Mouse (Mus musculus): ENCODE measurements around the gene Tmc8. TPM values are rescaled to one million over a fixed set of nuclear protein-coding genes. Genes with fewer than 3 reads are reported as not detected.

The Tmc8 gene
- polyA plus RNA-seq, 1 experiment = 3.1 TPM

GRCm38 (mm10) chr11:117760374-117761119, 21.3 kb upstream of the Tmc8 start:
- Histone ChIP-seq H3K27me3 (ENCODE audit: control insufficient read depth, insufficient read depth, low read length, poor library complexity, severe bottlenecking) (no peaks in the 10 kb centered on the region), H3K9me3 (replicated peaks; ENCODE audit: control insufficient read depth, insufficient read depth, low read length, poor library complexity, severe bottlenecking) (no peaks in the 10 kb centered on the region), H3K4me3 (ENCODE audit: low read depth, low read length) (no peak overlapping the region), H3K4me1 (ENCODE audit: control insufficient read depth, insufficient read depth, low read length) (peaks cover 9% of the 10 kb centered on the region), H3K27ac (ENCODE audit: insufficient read depth, low read length) (no peak overlapping the region), H3K9ac (ENCODE audit: low read depth, poor library complexity, severe bottlenecking) (no peak overlapping the region), H3K36me3 (ENCODE audit: control insufficient read depth, insufficient read depth, low read length, poor library complexity, severe bottlenecking) (peaks cover 6% of the 10 kb centered on the region; the same call in 1 of the 2 replicates)
- TF ChIP-seq CTCF (IDR thresholded peaks at IDR 0.05; ENCODE audit: low read depth, low read length) = no peak

- Histone ChIP-seq H3K9me3 (replicated peaks; ENCODE audit: control insufficient read depth, insufficient read depth, low read length, poor library complexity, severe bottlenecking) (no peaks in the 10 kb centered on the region), H3K27me3 (ENCODE audit: control insufficient read depth, insufficient read depth, low read length, poor library complexity, severe bottlenecking) (no peaks in the 10 kb centered on the region), H3K36me3 (ENCODE audit: control insufficient read depth, insufficient read depth, low read length, poor library complexity, severe bottlenecking) (0 out of 2 replicates have a peak, but pooled peaks cover 4% of the 10 kb centered on the region), H3K4me1 (ENCODE audit: control insufficient read depth, insufficient read depth, low read length) (peaks cover 11% of the 10 kb centered on the region), H3K4me3 (ENCODE audit: low read depth, low read length) (no peak overlapping the region), H3K27ac (ENCODE audit: insufficient read depth, low read length) (no peak overlapping the region), H3K9ac (ENCODE audit: low read depth, poor library complexity, severe bottlenecking) (no peak overlapping the region)
- no peak for TF ChIP-seq CTCF (IDR thresholded peaks at IDR 0.05; ENCODE audit: low read depth, low read length)
- no peak for TF ChIP-seq POLR2A (IDR thresholded peaks at IDR 0.05; ENCODE audit: insufficient read depth, low read length)
- no peak for TF ChIP-seq EP300 (IDR thresholded peaks at IDR 0.05; ENCODE audit: insufficient read depth, low read depth, low read length)
These were observed 20.1 kb upstream of the Tmc8 start for GRCm38 (mm10) chr11:117761801-117762200.

- Histone ChIP-seq H3K27me3 (ENCODE audit: control insufficient read depth, insufficient read depth, low read length, poor library complexity, severe bottlenecking) (no peaks in the 10 kb centered on the region), H3K27ac (ENCODE audit: insufficient read depth, low read length) (no peak overlapping the region), H3K9ac (ENCODE audit: low read depth, poor library complexity, severe bottlenecking) (no peak overlapping the region), H3K4me1 (ENCODE audit: control insufficient read depth, insufficient read depth, low read length) (peaks cover 11% of the 10 kb centered on the region), H3K4me3 (ENCODE audit: low read depth, low read length) (no peak overlapping the region), H3K9me3 (replicated peaks; ENCODE audit: control insufficient read depth, insufficient read depth, low read length, poor library complexity, severe bottlenecking) (no peaks in the 10 kb centered on the region), H3K36me3 (ENCODE audit: control insufficient read depth, insufficient read depth, low read length, poor library complexity, severe bottlenecking) (0 out of 2 replicates have a peak, but pooled peaks cover 4% of the 10 kb centered on the region)
- TF ChIP-seq POLR2A (IDR thresholded peaks at IDR 0.05; ENCODE audit: insufficient read depth, low read length) = no peak
- no peak for TF ChIP-seq CTCF (IDR thresholded peaks at IDR 0.05; ENCODE audit: low read depth, low read length)
- no peak for TF ChIP-seq EP300 (IDR thresholded peaks at IDR 0.05; ENCODE audit: insufficient read depth, low read depth, low read length)
These were observed 19.6 kb upstream of the Tmc8 start for GRCm38 (mm10) chr11:117762246-117762645.

- no peaks in the 10 kb centered on the region for H3K36me3 ChIP-seq (ENCODE audit: control insufficient read depth, insufficient read depth, low read length, poor library complexity, severe bottlenecking)
- H3K9me3 ChIP-seq (replicated peaks; ENCODE audit: control insufficient read depth, insufficient read depth, low read length, poor library complexity, severe bottlenecking) = no peaks in the 10 kb centered on the region
- H3K9ac ChIP-seq (ENCODE audit: low read depth, poor library complexity, severe bottlenecking) = no peak overlapping the region
- TF ChIP-seq CTCF (IDR thresholded peaks at IDR 0.05; ENCODE audit: low read depth, low read length) (no peak), EP300 (IDR thresholded peaks at IDR 0.05; ENCODE audit: insufficient read depth, low read depth, low read length) (no peak), POLR2A (IDR thresholded peaks at IDR 0.05; ENCODE audit: insufficient read depth, low read length) (no peak)
- no peaks in the 10 kb centered on the region for H3K27me3 ChIP-seq (ENCODE audit: control insufficient read depth, insufficient read depth, low read length, poor library complexity, severe bottlenecking)
- peaks cover 14% of the 10 kb centered on the region for H3K4me1 ChIP-seq (ENCODE audit: control insufficient read depth, insufficient read depth, low read length)
- H3K4me3 ChIP-seq (ENCODE audit: low read depth, low read length) = no peak overlapping the region
- H3K27ac ChIP-seq (ENCODE audit: insufficient read depth, low read length) = no peak overlapping the region
These were observed 17.6 kb upstream of the Tmc8 start for GRCm38 (mm10) chr11:117764319-117764718.

- Histone ChIP-seq H3K27ac (ENCODE audit: insufficient read depth, low read length) (no peak overlapping the region), H3K36me3 (ENCODE audit: control insufficient read depth, insufficient read depth, low read length, poor library complexity, severe bottlenecking) (no peaks in the 10 kb centered on the region)
These were observed 16.5 kb upstream of the Tmc8 start for GRCm38 (mm10) chr11:117765361-117765760.

GRCm38 (mm10) chr11:117766275-117766674, 15.6 kb upstream of the Tmc8 start:
- Histone ChIP-seq H3K4me1 (ENCODE audit: control insufficient read depth, insufficient read depth, low read length) (peaks cover 14% of the 10 kb centered on the region), H3K4me3 (ENCODE audit: low read depth, low read length) (no peak overlapping the region), H3K36me3 (ENCODE audit: control insufficient read depth, insufficient read depth, low read length, poor library complexity, severe bottlenecking) (no peaks in the 10 kb centered on the region), H3K9ac (ENCODE audit: low read depth, poor library complexity, severe bottlenecking) (no peak overlapping the region), H3K27me3 (ENCODE audit: control insufficient read depth, insufficient read depth, low read length, poor library complexity, severe bottlenecking) (no peaks in the 10 kb centered on the region), H3K27ac (ENCODE audit: insufficient read depth, low read length) (no peak overlapping the region), H3K9me3 (replicated peaks; ENCODE audit: control insufficient read depth, insufficient read depth, low read length, poor library complexity, severe bottlenecking) (no peaks in the 10 kb centered on the region)
- TF ChIP-seq EP300 (IDR thresholded peaks at IDR 0.05; ENCODE audit: insufficient read depth, low read depth, low read length) (no peak), POLR2A (IDR thresholded peaks at IDR 0.05; ENCODE audit: insufficient read depth, low read length) (no peak), CTCF (IDR thresholded peaks at IDR 0.05; ENCODE audit: low read depth, low read length) (no peak)

More at GRCm38 (mm10) chr11:117765361-117765760, 16.5 kb upstream of the Tmc8 start:
- Histone ChIP-seq H3K9ac (ENCODE audit: low read depth, poor library complexity, severe bottlenecking) (no peak overlapping the region), H3K4me1 (ENCODE audit: control insufficient read depth, insufficient read depth, low read length) (peaks cover 14% of the 10 kb centered on the region), H3K4me3 (ENCODE audit: low read depth, low read length) (no peak overlapping the region), H3K27me3 (ENCODE audit: control insufficient read depth, insufficient read depth, low read length, poor library complexity, severe bottlenecking) (no peaks in the 10 kb centered on the region), H3K9me3 (replicated peaks; ENCODE audit: control insufficient read depth, insufficient read depth, low read length, poor library complexity, severe bottlenecking) (no peaks in the 10 kb centered on the region)
- TF ChIP-seq CTCF (IDR thresholded peaks at IDR 0.05; ENCODE audit: low read depth, low read length) = no peak
- TF ChIP-seq POLR2A (IDR thresholded peaks at IDR 0.05; ENCODE audit: insufficient read depth, low read length) = no peak
- TF ChIP-seq EP300 (IDR thresholded peaks at IDR 0.05; ENCODE audit: insufficient read depth, low read depth, low read length) = no peak

All from ES-Bruce4 (cell line).